Mouse (Mus musculus): ENCODE measurements at regions not wholly inside any gene's neighbourhood (a gene's known extent, or its start where the extent isn't known, plus 50 kb on each side); places are given as distances from the start of the nearest gene placed in this dataset.

DNA sequence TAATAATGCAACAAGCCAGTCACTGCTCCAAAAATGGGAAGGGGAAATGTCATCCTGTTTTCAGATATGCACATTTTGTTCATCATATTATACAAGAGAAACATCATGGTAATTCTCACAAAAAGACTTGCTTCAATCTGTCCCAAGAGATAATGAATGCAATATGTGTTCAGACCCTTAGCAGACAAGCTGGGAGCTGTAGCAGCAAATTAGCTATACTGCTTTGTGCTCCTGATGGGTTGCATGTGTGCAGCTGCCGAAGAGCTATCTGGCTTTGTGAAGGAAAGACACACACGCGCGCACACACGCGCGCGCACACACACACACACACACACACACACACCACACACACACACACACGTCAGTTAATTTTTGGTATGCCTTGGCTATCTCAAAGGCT, 441.9 kb downstream of the Tm4sf1 start:
- no peaks in the 10 kb centered on the region for H3K4me1 ChIP-seq (ENCODE audit: control insufficient read depth, insufficient read depth, low read length)
- H3K27ac ChIP-seq (ENCODE audit: insufficient read depth, low read length) = no peak overlapping the region
- H3K36me3 ChIP-seq (ENCODE audit: control insufficient read depth, insufficient read depth, low read length, poor library complexity, severe bottlenecking) = no peaks in the 10 kb centered on the region
- no peaks in the 10 kb centered on the region for H3K9me3 ChIP-seq (replicated peaks; ENCODE audit: control insufficient read depth, insufficient read depth, low read length, poor library complexity, severe bottlenecking)
- H3K9ac ChIP-seq (ENCODE audit: low read depth, poor library complexity, severe bottlenecking) = no peak overlapping the region
- TF ChIP-seq EP300 (IDR thresholded peaks at IDR 0.05; ENCODE audit: insufficient read depth, low read depth, low read length) = no peak
- no peak for TF ChIP-seq POLR2A (IDR thresholded peaks at IDR 0.05; ENCODE audit: insufficient read depth, low read length)
- TF ChIP-seq CTCF (IDR thresholded peaks at IDR 0.05; ENCODE audit: low read depth, low read length) = no peak
- no peak overlapping the region for H3K4me3 ChIP-seq (ENCODE audit: low read depth, low read length)
- H3K27me3 ChIP-seq (ENCODE audit: control insufficient read depth, insufficient read depth, low read length, poor library complexity, severe bottlenecking) = no peaks in the 10 kb centered on the region

DNA sequence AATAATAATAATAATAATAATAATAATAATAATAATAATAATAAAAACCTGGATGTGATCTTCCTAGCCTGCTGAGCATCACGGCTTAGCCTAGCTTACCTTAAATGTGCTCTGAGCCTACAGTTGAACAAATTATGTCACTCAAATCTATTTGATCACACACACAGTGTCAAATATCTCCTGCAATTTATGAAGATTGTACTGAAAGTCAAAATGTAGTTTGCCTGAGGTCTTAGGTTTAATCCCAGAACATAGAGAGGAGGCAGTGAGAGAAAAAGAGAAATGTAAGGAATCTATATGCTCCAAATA, 456.4 kb downstream of the Tm4sf1 start:
- TF ChIP-seq CTCF (IDR thresholded peaks at IDR 0.05; ENCODE audit: low read depth, low read length) (no peak), EP300 (IDR thresholded peaks at IDR 0.05; ENCODE audit: insufficient read depth, low read depth, low read length) (no peak), POLR2A (IDR thresholded peaks at IDR 0.05; ENCODE audit: insufficient read depth, low read length) (no peak)
- Histone ChIP-seq H3K9ac (ENCODE audit: low read depth, poor library complexity, severe bottlenecking) (no peak overlapping the region), H3K27ac (ENCODE audit: insufficient read depth, low read length) (no peak overlapping the region), H3K36me3 (ENCODE audit: control insufficient read depth, insufficient read depth, low read length, poor library complexity, severe bottlenecking) (no peaks in the 10 kb centered on the region), H3K4me1 (ENCODE audit: control insufficient read depth, insufficient read depth, low read length) (no peaks in the 10 kb centered on the region), H3K4me3 (ENCODE audit: low read depth, low read length) (no peak overlapping the region), H3K9me3 (replicated peaks; ENCODE audit: control insufficient read depth, insufficient read depth, low read length, poor library complexity, severe bottlenecking) (peaks cover 2% of the 10 kb centered on the region; the same call in 1 of the 2 replicates), H3K27me3 (ENCODE audit: control insufficient read depth, insufficient read depth, low read length, poor library complexity, severe bottlenecking) (no peaks in the 10 kb centered on the region)

DNA sequence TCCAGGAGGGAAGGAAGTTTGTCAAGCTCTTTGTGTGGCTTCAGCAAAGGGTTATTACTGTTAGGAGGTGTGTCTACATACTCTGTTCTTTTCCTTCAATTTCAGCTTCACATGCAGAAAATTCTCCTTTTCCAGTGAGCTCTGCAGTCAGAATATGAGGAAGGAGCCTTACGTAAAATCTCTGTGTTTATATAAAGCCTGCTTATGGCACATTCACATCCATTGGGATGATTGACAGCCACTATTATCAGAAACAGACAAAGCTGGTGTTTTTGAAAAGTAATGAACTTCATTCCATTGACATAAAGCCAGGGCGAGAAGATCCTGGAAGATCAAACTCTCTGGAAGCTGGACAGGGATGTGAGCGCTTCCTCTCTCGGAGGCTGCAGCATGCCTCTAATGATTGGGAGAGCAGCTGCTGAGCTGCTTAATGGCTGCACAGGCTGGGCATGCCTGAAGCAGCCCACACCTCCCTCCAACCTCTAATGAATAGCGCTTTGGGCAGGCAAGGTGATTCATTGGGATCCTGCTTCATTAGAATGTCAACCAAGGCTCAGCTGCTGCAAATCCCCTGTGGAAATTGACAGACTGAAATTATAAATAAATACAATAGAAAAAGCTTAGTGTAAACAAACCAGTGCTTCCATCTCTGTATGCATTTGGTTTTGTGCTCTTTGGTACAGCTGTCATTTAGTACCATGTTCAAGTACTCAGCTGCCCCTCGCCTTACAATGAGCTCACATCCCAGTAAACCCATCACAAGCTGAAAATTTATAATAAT, 456.9 kb downstream of the Tm4sf1 start:
- Histone ChIP-seq H3K27ac (ENCODE audit: insufficient read depth, low read length) (no peak overlapping the region), H3K9ac (ENCODE audit: low read depth, poor library complexity, severe bottlenecking) (no peak overlapping the region), H3K36me3 (ENCODE audit: control insufficient read depth, insufficient read depth, low read length, poor library complexity, severe bottlenecking) (no peaks in the 10 kb centered on the region), H3K27me3 (ENCODE audit: control insufficient read depth, insufficient read depth, low read length, poor library complexity, severe bottlenecking) (no peaks in the 10 kb centered on the region), H3K4me3 (ENCODE audit: low read depth, low read length) (no peak overlapping the region), H3K9me3 (replicated peaks; ENCODE audit: control insufficient read depth, insufficient read depth, low read length, poor library complexity, severe bottlenecking) (peaks cover 2% of the 10 kb centered on the region; the same call in 1 of the 2 replicates), H3K4me1 (ENCODE audit: control insufficient read depth, insufficient read depth, low read length) (no peaks in the 10 kb centered on the region)
- TF ChIP-seq POLR2A (IDR thresholded peaks at IDR 0.05; ENCODE audit: insufficient read depth, low read length) (no peak), CTCF (IDR thresholded peaks at IDR 0.05; ENCODE audit: low read depth, low read length) (no peak), EP300 (IDR thresholded peaks at IDR 0.05; ENCODE audit: insufficient read depth, low read depth, low read length) (no peak)

DNA sequence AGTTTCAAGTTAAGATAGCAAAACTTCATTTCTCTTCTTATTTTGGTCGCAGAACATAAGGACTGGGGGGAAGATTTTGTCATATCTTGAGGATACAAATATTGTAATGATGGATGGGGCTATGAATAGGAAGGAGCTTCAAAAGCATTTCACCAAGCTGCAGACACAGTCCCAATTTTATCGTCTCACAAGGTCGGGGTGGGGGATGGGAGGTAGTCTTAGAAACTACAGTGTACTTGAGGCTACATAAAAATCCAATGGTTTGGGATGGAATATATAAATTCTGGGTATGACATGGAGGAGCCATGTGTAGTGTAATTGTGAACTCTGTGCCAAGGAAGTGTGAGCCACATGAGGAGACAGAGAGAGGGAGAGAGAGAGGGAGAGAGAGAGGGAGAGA, 464.6 kb downstream of the Tm4sf1 start:
- Histone ChIP-seq H3K27me3 (ENCODE audit: control insufficient read depth, insufficient read depth, low read length, poor library complexity, severe bottlenecking) (no peaks in the 10 kb centered on the region), H3K27ac (ENCODE audit: insufficient read depth, low read length) (no peak overlapping the region), H3K4me3 (ENCODE audit: low read depth, low read length) (no peak overlapping the region), H3K9me3 (replicated peaks; ENCODE audit: control insufficient read depth, insufficient read depth, low read length, poor library complexity, severe bottlenecking) (no peaks in the 10 kb centered on the region), H3K4me1 (ENCODE audit: control insufficient read depth, insufficient read depth, low read length) (no peaks in the 10 kb centered on the region), H3K9ac (ENCODE audit: low read depth, poor library complexity, severe bottlenecking) (no peak overlapping the region), H3K36me3 (ENCODE audit: control insufficient read depth, insufficient read depth, low read length, poor library complexity, severe bottlenecking) (no peaks in the 10 kb centered on the region)
- TF ChIP-seq EP300 (IDR thresholded peaks at IDR 0.05; ENCODE audit: insufficient read depth, low read depth, low read length) = no peak
- TF ChIP-seq CTCF (IDR thresholded peaks at IDR 0.05; ENCODE audit: low read depth, low read length) = no peak
- no peak for TF ChIP-seq POLR2A (IDR thresholded peaks at IDR 0.05; ENCODE audit: insufficient read depth, low read length)

DNA sequence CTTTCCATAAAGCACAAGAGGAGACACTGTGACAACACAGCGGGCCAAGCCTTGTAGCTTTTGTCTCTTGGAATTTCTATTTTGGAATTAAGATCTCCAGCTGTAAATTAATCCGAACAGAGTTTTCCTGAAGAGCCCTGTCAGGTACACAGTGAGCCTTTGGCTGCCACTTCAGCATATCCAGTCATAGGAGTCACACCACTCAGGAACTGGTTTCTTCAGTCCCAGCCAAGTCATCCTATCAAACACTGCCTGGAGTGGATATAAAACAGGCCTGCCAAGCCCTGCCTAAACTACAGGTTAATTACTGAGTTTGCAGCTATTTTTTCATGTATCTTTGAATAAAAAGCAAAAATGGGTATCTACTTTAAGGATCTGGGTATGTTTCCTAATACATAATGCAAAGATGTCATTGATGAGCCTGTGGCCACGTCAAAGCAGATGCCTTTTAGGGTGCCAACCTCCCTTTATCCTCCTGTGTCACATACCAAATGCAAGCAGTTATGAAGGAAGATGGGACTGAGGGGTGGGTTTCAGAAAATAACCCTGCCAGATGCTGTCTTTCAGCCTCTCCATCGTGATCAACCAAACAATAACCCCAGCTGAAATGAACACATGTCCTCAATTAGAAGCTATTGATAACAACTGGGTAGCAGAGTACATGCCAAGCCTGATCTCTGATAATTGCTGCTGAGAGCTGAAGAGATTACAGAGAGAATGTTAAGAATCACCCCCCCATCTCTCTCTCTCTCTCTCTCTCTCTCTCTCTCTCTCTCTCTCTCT, 471.3 kb downstream of the Tm4sf1 start:
- Histone ChIP-seq H3K9me3 (replicated peaks; ENCODE audit: control insufficient read depth, insufficient read depth, low read length, poor library complexity, severe bottlenecking) (no peaks in the 10 kb centered on the region; the same call in 1 of the 2 replicates), H3K4me1 (ENCODE audit: control insufficient read depth, insufficient read depth, low read length) (no peaks in the 10 kb centered on the region), H3K27me3 (ENCODE audit: control insufficient read depth, insufficient read depth, low read length, poor library complexity, severe bottlenecking) (no peaks in the 10 kb centered on the region), H3K27ac (ENCODE audit: insufficient read depth, low read length) (no peak overlapping the region), H3K4me3 (ENCODE audit: low read depth, low read length) (no peak overlapping the region), H3K36me3 (ENCODE audit: control insufficient read depth, insufficient read depth, low read length, poor library complexity, severe bottlenecking) (no peaks in the 10 kb centered on the region), H3K9ac (ENCODE audit: low read depth, poor library complexity, severe bottlenecking) (no peak overlapping the region)
- TF ChIP-seq POLR2A (IDR thresholded peaks at IDR 0.05; ENCODE audit: insufficient read depth, low read length) (no peak), CTCF (IDR thresholded peaks at IDR 0.05; ENCODE audit: low read depth, low read length) (no peak), EP300 (IDR thresholded peaks at IDR 0.05; ENCODE audit: insufficient read depth, low read depth, low read length) (no peak)

DNA sequence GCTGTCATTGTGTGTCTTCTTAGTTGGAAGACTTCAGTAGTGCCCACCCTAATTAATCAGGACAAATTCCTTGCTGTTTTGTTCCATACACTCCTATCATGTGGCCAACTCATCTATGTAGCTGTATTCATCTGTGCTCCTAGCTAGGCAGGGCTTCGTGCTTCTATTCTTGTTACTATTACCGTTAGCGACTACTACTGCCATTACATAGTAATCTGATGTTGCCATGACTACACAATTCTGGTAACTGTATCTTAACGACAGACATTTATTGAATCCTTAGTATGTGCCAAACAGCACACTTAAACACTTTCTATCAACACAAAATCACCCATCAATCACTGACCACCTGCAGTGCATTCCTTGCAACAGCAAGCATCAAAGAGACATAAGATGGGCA, 477.6 kb downstream of the Tm4sf1 start:
- no peak overlapping the region for H3K9ac ChIP-seq (ENCODE audit: low read depth, poor library complexity, severe bottlenecking)
- TF ChIP-seq CTCF (IDR thresholded peaks at IDR 0.05; ENCODE audit: low read depth, low read length) (no peak), EP300 (IDR thresholded peaks at IDR 0.05; ENCODE audit: insufficient read depth, low read depth, low read length) (no peak), POLR2A (IDR thresholded peaks at IDR 0.05; ENCODE audit: insufficient read depth, low read length) (no peak)
- no peaks in the 10 kb centered on the region for H3K4me1 ChIP-seq (ENCODE audit: control insufficient read depth, insufficient read depth, low read length)
- H3K4me3 ChIP-seq (ENCODE audit: low read depth, low read length) = no peak overlapping the region
- no peaks in the 10 kb centered on the region; the same call in 1 of the 2 replicates for H3K9me3 ChIP-seq (replicated peaks; ENCODE audit: control insufficient read depth, insufficient read depth, low read length, poor library complexity, severe bottlenecking)
- H3K27me3 ChIP-seq (ENCODE audit: control insufficient read depth, insufficient read depth, low read length, poor library complexity, severe bottlenecking) = no peaks in the 10 kb centered on the region
- no peak overlapping the region for H3K27ac ChIP-seq (ENCODE audit: insufficient read depth, low read length)
- no peaks in the 10 kb centered on the region for H3K36me3 ChIP-seq (ENCODE audit: control insufficient read depth, insufficient read depth, low read length, poor library complexity, severe bottlenecking)

All from ES-Bruce4 (cell line).